Mouse (Mus musculus): ENCODE measurements at regions not wholly inside any gene's neighbourhood (a gene's known extent, or its start where the extent isn't known, plus 50 kb on each side); places are given as distances from the start of the nearest gene placed in this dataset.

GRCm38 (mm10) chr10:120571340-120571739, 95.1 kb upstream of the Hmga2 start:
- no peak for ATAC-seq (replicated peaks; ENCODE audit: low FRiP score)
- no peak for DNase-seq (ENCODE audit: low spot score)

GRCm38 (mm10) chr10:120565992-120566391, 89.7 kb upstream of the Hmga2 start:
- ATAC-seq (replicated peaks; ENCODE audit: low FRiP score), result no peak
- Histone ChIP-seq H3K9ac (ENCODE audit: low read length) (no peak overlapping the region), H3K4me2 (ENCODE audit: low read depth, low read length, severe bottlenecking) (no peak overlapping the region), H3K27ac (ENCODE audit: low read depth, low read length) (no peak overlapping the region), H3K36me3 (ENCODE audit: control insufficient read depth, insufficient read depth, low read length) (no peaks in the 10 kb centered on the region), H3K4me3 (ENCODE audit: low read depth, low read length) (no peak overlapping the region), H3K27me3 (ENCODE audit: control insufficient read depth, insufficient read depth, low read length) (no peaks in the 10 kb centered on the region), H3K9me3 (ENCODE audit: control insufficient read depth, low read length) (no peaks in the 10 kb centered on the region), H3K4me1 (replicated peaks; ENCODE audit: control insufficient read depth, insufficient read depth, low read length) (peaks cover 9% of the 10 kb centered on the region; the same call in 1 of the 2 replicates)
- WGBS, result 88% methylated on average over 4 of the region's 4 CpGs
- DNase-seq (ENCODE audit: low spot score), result no peak

More at GRCm38 (mm10) chr10:120571340-120571739, 95.1 kb upstream of the Hmga2 start:
- Histone ChIP-seq H3K4me1 (replicated peaks; ENCODE audit: control insufficient read depth, insufficient read depth, low read length) (0 out of 2 replicates have a peak, but pooled peaks cover 2% of the 10 kb centered on the region), H3K9me3 (ENCODE audit: control insufficient read depth, low read length) (no peaks in the 10 kb centered on the region), H3K36me3 (ENCODE audit: control insufficient read depth, insufficient read depth, low read length) (no peaks in the 10 kb centered on the region), H3K4me3 (ENCODE audit: low read depth, low read length) (no peak overlapping the region), H3K9ac (ENCODE audit: low read length) (no peak overlapping the region), H3K4me2 (ENCODE audit: low read depth, low read length, severe bottlenecking) (no peak overlapping the region), H3K27me3 (ENCODE audit: control insufficient read depth, insufficient read depth, low read length) (no peaks in the 10 kb centered on the region), H3K27ac (ENCODE audit: low read depth, low read length) (no peak overlapping the region)
- 38% methylated on average over 6 of the region's 6 CpGs for WGBS

DNA sequence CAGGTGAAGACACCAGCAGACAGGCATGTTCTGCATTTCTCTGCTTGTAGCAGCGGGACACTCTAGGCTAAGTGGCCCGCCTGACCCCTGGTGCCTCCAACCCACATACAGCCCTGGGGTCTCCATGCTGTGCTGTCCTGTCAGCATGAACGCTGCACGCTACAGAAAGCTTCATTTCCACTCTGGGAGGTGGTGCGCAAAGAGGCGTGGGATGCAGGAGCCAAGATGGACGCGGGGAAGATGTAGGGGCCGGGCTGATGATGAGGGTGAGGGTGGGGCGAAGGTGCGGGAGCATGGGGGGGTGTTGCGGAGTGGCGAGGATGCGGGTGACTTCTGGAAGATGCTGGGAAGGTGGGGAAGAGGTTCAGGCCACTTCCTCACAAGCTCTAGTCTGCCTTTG, 88.6 kb upstream of the Hmga2 start:
- peak overlapping the region; percentile 34; the same call in 1 of the 2 replicates for H3K4me2 ChIP-seq (ENCODE audit: low read depth, low read length, severe bottlenecking)
- no peak overlapping the region for H3K27ac ChIP-seq (ENCODE audit: low read depth, low read length)
- DNase-seq (ENCODE audit: low spot score) (peak; percentile 53), ATAC-seq (replicated peaks; ENCODE audit: low FRiP score) (no peak; the same call in 1 of the 2 replicates)
- H3K36me3 ChIP-seq (ENCODE audit: control insufficient read depth, insufficient read depth, low read length), result no peaks in the 10 kb centered on the region
- no peak overlapping the region for H3K4me3 ChIP-seq (ENCODE audit: low read depth, low read length)
- 21% methylated on average over 14 of the region's 14 CpGs for WGBS
- H3K9ac ChIP-seq (ENCODE audit: low read length), result peak overlapping the region; percentile 16; the same call in 1 of the 2 replicates
- H3K27me3 ChIP-seq (ENCODE audit: control insufficient read depth, insufficient read depth, low read length), result no peaks in the 10 kb centered on the region
- H3K4me1 ChIP-seq (replicated peaks; ENCODE audit: control insufficient read depth, insufficient read depth, low read length), result peaks cover 9% of the 10 kb centered on the region; the same call in 1 of the 2 replicates
- H3K9me3 ChIP-seq (ENCODE audit: control insufficient read depth, low read length), result no peaks in the 10 kb centered on the region

DNA sequence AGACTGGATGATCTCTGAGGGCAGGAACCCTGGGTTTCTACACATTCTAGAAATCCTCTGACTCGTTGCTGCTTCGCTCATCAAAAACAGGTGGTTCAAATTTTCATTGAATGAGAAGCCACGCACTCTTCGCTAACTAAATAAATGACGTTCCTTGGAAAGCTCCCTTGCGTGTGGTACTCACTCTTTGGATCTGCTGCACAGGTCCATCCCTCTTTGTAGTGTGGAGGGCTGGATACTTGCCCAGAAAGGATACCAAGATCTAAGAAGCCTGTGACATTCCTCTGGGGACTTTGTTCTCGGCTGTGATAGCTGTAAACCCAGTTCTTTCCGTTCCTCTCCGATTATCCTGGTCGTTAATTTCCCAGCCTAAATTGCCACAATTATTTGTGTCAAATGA, 87.7 kb upstream of the Hmga2 start:
- Histone ChIP-seq H3K4me1 (replicated peaks; ENCODE audit: control insufficient read depth, insufficient read depth, low read length) (peaks cover 9% of the 10 kb centered on the region; the same call in 1 of the 2 replicates), H3K4me2 (ENCODE audit: low read depth, low read length, severe bottlenecking) (no peak overlapping the region), H3K4me3 (ENCODE audit: low read depth, low read length) (no peak overlapping the region), H3K9me3 (ENCODE audit: control insufficient read depth, low read length) (no peaks in the 10 kb centered on the region), H3K27me3 (ENCODE audit: control insufficient read depth, insufficient read depth, low read length) (no peaks in the 10 kb centered on the region), H3K27ac (ENCODE audit: low read depth, low read length) (no peak overlapping the region), H3K9ac (ENCODE audit: low read length) (no peak overlapping the region), H3K36me3 (ENCODE audit: control insufficient read depth, insufficient read depth, low read length) (no peaks in the 10 kb centered on the region)
- DNase-seq (ENCODE audit: low spot score), result no peak
- 33% methylated on average over 10 of the region's 10 CpGs for WGBS
- no peak for ATAC-seq (replicated peaks; ENCODE audit: low FRiP score)

GRCm38 (mm10) chr10:120561821-120562220, 85.6 kb upstream of the Hmga2 start:
- H3K4me1 ChIP-seq (replicated peaks; ENCODE audit: control insufficient read depth, insufficient read depth, low read length), result peaks cover 9% of the 10 kb centered on the region; the same call in 1 of the 2 replicates
- 96% methylated on average over 5 of the region's 5 CpGs for WGBS
- no peak overlapping the region for H3K4me3 ChIP-seq (ENCODE audit: low read depth, low read length)

DNA sequence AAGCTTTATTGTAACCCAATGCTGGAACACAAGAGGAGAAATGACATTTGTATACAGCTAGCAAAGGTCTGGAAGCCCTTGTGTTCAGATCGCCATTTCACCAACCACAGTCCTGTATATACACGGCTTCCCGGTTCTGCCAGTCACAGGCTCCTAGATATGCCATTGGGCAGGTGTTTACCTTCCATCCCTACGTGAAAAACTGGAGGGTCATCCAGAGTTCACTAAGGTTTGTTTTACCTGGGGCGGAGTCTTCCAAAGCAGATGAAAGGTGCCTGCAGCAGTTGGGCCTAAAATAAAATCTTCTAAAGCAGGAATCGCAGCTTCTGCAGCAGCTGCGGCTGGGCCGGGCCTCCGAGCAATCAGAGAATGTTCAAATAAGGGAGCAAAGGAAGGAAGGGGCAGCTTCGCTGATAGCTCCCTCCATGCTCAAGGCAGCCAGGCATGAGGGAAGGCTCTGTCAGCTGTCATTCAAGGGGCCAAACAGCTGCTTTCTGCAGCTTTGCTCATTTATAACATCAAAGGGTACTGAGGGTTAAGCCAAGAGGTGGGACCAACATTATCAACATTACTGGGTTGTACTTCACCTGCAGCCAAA, 81.7 kb upstream of the Hmga2 start:
- no peak for DNase-seq (ENCODE audit: low spot score)
- Histone ChIP-seq H3K27me3 (ENCODE audit: control insufficient read depth, insufficient read depth, low read length) (no peaks in the 10 kb centered on the region), H3K9ac (ENCODE audit: low read length) (no peak overlapping the region), H3K4me3 (ENCODE audit: low read depth, low read length) (no peak overlapping the region), H3K36me3 (ENCODE audit: control insufficient read depth, insufficient read depth, low read length) (no peaks in the 10 kb centered on the region), H3K9me3 (ENCODE audit: control insufficient read depth, low read length) (no peaks in the 10 kb centered on the region), H3K4me2 (ENCODE audit: low read depth, low read length, severe bottlenecking) (no peak overlapping the region), H3K27ac (ENCODE audit: low read depth, low read length) (no peak overlapping the region), H3K4me1 (replicated peaks; ENCODE audit: control insufficient read depth, insufficient read depth, low read length) (no peaks in the 10 kb centered on the region; the same call in 1 of the 2 replicates)
- no peak for ATAC-seq (replicated peaks; ENCODE audit: low FRiP score)
- WGBS, result 88% methylated on average over 10 of the region's 10 CpGs

More at GRCm38 (mm10) chr10:120561821-120562220, 85.6 kb upstream of the Hmga2 start:
- Histone ChIP-seq H3K4me2 (ENCODE audit: low read depth, low read length, severe bottlenecking) (no peak overlapping the region), H3K9ac (ENCODE audit: low read length) (no peak overlapping the region), H3K27ac (ENCODE audit: low read depth, low read length) (no peak overlapping the region), H3K27me3 (ENCODE audit: control insufficient read depth, insufficient read depth, low read length) (no peaks in the 10 kb centered on the region), H3K36me3 (ENCODE audit: control insufficient read depth, insufficient read depth, low read length) (no peaks in the 10 kb centered on the region), H3K9me3 (ENCODE audit: control insufficient read depth, low read length) (no peaks in the 10 kb centered on the region)
- ATAC-seq (replicated peaks; ENCODE audit: low FRiP score) (no peak), DNase-seq (ENCODE audit: low spot score) (no peak)

DNA sequence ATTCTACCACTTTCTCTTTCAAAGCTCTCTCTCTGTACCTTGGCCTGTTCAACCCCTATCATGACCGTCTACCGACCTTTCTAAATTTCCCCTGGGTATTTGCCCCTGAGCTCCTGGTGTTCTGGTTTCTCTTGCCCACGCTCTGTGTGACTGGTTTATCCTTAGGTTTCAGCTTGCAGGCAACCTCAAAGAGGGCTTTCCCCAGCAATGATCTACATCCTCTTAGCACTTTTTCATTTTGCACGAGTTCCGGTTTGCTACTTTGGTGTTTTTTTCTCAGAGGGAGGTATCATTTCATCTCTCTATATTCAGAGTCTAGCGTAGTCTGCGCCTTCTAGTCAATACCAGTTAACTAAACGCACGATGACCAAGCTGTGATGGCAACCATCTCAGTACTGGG, 79.8 kb upstream of the Hmga2 start:
- H3K4me1 ChIP-seq (replicated peaks; ENCODE audit: control insufficient read depth, insufficient read depth, low read length), result peaks cover 4% of the 10 kb centered on the region; the same call in 1 of the 2 replicates
- H3K9me3 ChIP-seq (ENCODE audit: control insufficient read depth, low read length), result no peaks in the 10 kb centered on the region
- no peak overlapping the region for H3K4me3 ChIP-seq (ENCODE audit: low read depth, low read length)
- WGBS, result 93% methylated on average over 9 of the region's 9 CpGs
- no peak overlapping the region for H3K4me2 ChIP-seq (ENCODE audit: low read depth, low read length, severe bottlenecking)
- H3K9ac ChIP-seq (ENCODE audit: low read length), result no peak overlapping the region
- DNase-seq (ENCODE audit: low spot score) (no peak), ATAC-seq (replicated peaks; ENCODE audit: low FRiP score) (no peak)
- no peaks in the 10 kb centered on the region for H3K27me3 ChIP-seq (ENCODE audit: control insufficient read depth, insufficient read depth, low read length)
- no peaks in the 10 kb centered on the region for H3K36me3 ChIP-seq (ENCODE audit: control insufficient read depth, insufficient read depth, low read length)
- no peak overlapping the region for H3K27ac ChIP-seq (ENCODE audit: low read depth, low read length)

GRCm38 (mm10) chr10:120553097-120553453, 76.8 kb upstream of the Hmga2 start:
- Histone ChIP-seq H3K27ac (ENCODE audit: low read depth, low read length) (0 out of 2 replicates have a peak overlapping the region, but pooled peaks have one; percentile 25), H3K27me3 (ENCODE audit: control insufficient read depth, insufficient read depth, low read length) (no peaks in the 10 kb centered on the region), H3K4me2 (ENCODE audit: low read depth, low read length, severe bottlenecking) (peak overlapping the region; percentile 87), H3K4me1 (replicated peaks; ENCODE audit: control insufficient read depth, insufficient read depth, low read length) (peaks cover 4% of the 10 kb centered on the region; the same call in 1 of the 2 replicates), H3K9me3 (ENCODE audit: control insufficient read depth, low read length) (no peaks in the 10 kb centered on the region), H3K9ac (ENCODE audit: low read length) (peak overlapping the region; percentile 62), H3K36me3 (ENCODE audit: control insufficient read depth, insufficient read depth, low read length) (no peaks in the 10 kb centered on the region), H3K4me3 (ENCODE audit: low read depth, low read length) (peak overlapping the region; percentile 41)
- ATAC-seq (replicated peaks; ENCODE audit: low FRiP score) (peak; percentile 80), DNase-seq (ENCODE audit: low spot score) (peak; percentile 86)
- WGBS, result under 1% methylated on average over 16 of the region's 16 CpGs

Data from forebrain, embryonic 11.5 days (tissue).